ENCODE assay signal across 9 mouse cellular contexts in the genomic region with DNA sequence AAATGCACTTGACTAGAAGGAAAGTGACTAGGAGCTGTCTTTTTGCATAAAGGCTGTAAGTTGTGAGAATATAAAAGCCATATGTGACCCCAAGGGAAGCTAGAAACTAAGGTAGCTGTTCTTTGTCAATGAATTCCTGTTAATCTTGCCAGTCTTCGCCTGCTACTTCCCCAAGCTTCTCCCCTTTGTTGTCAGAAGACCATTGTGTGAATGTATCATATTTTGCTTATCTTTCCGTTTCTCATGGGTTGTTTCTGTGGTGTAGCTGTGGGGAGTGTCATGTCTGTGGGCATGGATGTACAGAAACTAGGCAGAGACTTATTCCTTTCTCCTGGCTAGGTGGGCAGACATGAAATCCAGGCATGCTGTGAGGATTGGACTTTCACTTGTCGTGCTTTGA. TPM values are rescaled to one million over a fixed set of nuclear protein-coding genes. Genes with fewer than 3 reads are reported as not detected.
DNase-seq lines count a peak whose midpoint lies in the region; ATAC-seq lines count a peak whose summit lies in the region.
"Had no signal": no experiment of that assay in that cellular context is flagged by ENCODE, and none has a peak within 500 bp of the region (broad histone marks: within the 10 kb centered on the region; RNA-seq: fewer than 3 reads in every experiment).

No protein-coding gene starts in this region.

- H3K4me3 ChIP-seq in heart, embryonic 15.5 days, result peak overlapping the region; percentile 80; the same call in 1 of the 2 replicates
- peak overlapping the region; percentile 76 for H3K4me3 ChIP-seq in hindbrain, embryonic 13.5 days
- peak overlapping the region; percentile 83 for H3K4me3 ChIP-seq in midbrain, embryonic 10.5 days

- peaks cover 14% of the 10 kb centered on the region; the same call in 1 of the 2 replicates for H3K36me3 ChIP-seq in heart, embryonic 15.5 days
- H3K36me3 ChIP-seq in hindbrain, embryonic 13.5 days, result peaks cover 12% of the 10 kb centered on the region
- H3K36me3 ChIP-seq in midbrain, embryonic 10.5 days, result peaks cover 18% of the 10 kb centered on the region

- peak overlapping the region; percentile 70; the same call in 1 of the 2 replicates for H3K27ac ChIP-seq in heart, embryonic 15.5 days
- H3K27ac ChIP-seq in hindbrain, embryonic 13.5 days, result peak overlapping the region; percentile 75; the same call in 1 of the 2 replicates
- H3K27ac ChIP-seq in midbrain, embryonic 10.5 days (replicated peaks), result peak overlapping the region; percentile 89

- H3K4me1 ChIP-seq in heart, embryonic 15.5 days (replicated peaks), result peaks cover 15% of the 10 kb centered on the region
- peaks cover 20% of the 10 kb centered on the region for H3K4me1 ChIP-seq in hindbrain, embryonic 13.5 days (replicated peaks)
- peaks cover 22% of the 10 kb centered on the region for H3K4me1 ChIP-seq in midbrain, embryonic 10.5 days

- no peaks in the 10 kb centered on the region for H3K9me3 ChIP-seq in heart, embryonic 15.5 days (replicated peaks)
- H3K9me3 ChIP-seq in hindbrain, embryonic 13.5 days, result no peaks in the 10 kb centered on the region
- H3K9me3 ChIP-seq in midbrain, embryonic 10.5 days (replicated peaks), result no peaks in the 10 kb centered on the region

- no peak for DNase-seq in heart, postnatal 4 days
- peak; percentile 6 for DNase-seq in c-Kit-positive CD71-positive TER-119-positive erythroid progenitor cells, embryonic 14.5 days (ENCODE audit: low spot score)
- DNase-seq in midbrain, embryonic 10.5 days (ENCODE audit: low spot score), result no peak
- DNase-seq in spleen, postnatal 14 days (ENCODE audit: low spot score in 2 of 2), result no peak
- DNase-seq in thymus, postnatal 36 days, result no peak

- ATAC-seq in heart, embryonic 15.5 days (replicated peaks; ENCODE audit: insufficient number of reproducible peaks, insufficient read depth, low FRiP score, low read depth), result no peak
- no peak for ATAC-seq in hindbrain, embryonic 13.5 days (ENCODE audit: low FRiP score)
- no peak for ATAC-seq in monocyte, adult 5-6 weeks (replicated peaks; ENCODE audit: insufficient number of reproducible peaks, low FRiP score, low TSS enrichment, poor library complexity, severe bottlenecking)

- no peaks in the 10 kb centered on the region for H3K27me3 ChIP-seq in heart, embryonic 15.5 days
- H3K27me3 ChIP-seq in hindbrain, embryonic 13.5 days, result no peaks in the 10 kb centered on the region
- no peaks in the 10 kb centered on the region for H3K27me3 ChIP-seq in midbrain, embryonic 10.5 days (ENCODE audit: low read depth, poor library complexity, severe bottlenecking)
- H3K27me3 ChIP-seq: Patski had no signal

- 81% methylated on average over 3 of the region's 3 CpGs for WGBS in heart, embryonic 15.5 days
- 88% methylated on average over 3 of the region's 3 CpGs for WGBS in hindbrain, embryonic 13.5 days
- WGBS in midbrain, embryonic 10.5 days, result 87% methylated on average over 3 of the region's 3 CpGs

- no peak overlapping the region for H3K9ac ChIP-seq in heart, embryonic 15.5 days
- peak overlapping the region; percentile 88 for H3K9ac ChIP-seq in hindbrain, embryonic 13.5 days

- H3K4me2 ChIP-seq in heart, embryonic 15.5 days, result peak overlapping the region; percentile 66
- peak overlapping the region; percentile 67 for H3K4me2 ChIP-seq in hindbrain, embryonic 13.5 days

RNA-seq across cellular contexts. Expression of a gene that starts 0.8 kb away (rescaled TPM):
- polyA plus RNA-seq in heart, embryonic 15.5 days (2015; fragmentation: Nextera tagmentation; extraction: Ambion mirVana), result 106 and 123 TPM in 2 replicates
- 100 to 1,000 TPM; 120 to 129 TPM for total RNA-seq in heart, postnatal 4 days (2021)
- 120 and 126 TPM in 2 replicates for polyA plus RNA-seq in hindbrain, embryonic 13.5 days (2015; fragmentation: Nextera tagmentation; extraction: Ambion mirVana)
- 189 and 196 TPM in 2 replicates for polyA plus RNA-seq in midbrain, embryonic 10.5 days (2016; fragmentation: Nextera tagmentation; extraction: Ambion mirVana)
- 61.8 to 160 TPM (median 77.5 TPM) in 3 replicates for total RNA-seq in monocyte, adult 5-6 weeks (2017)
